Mouse (Mus musculus) intestine, postnatal 0 days (tissue): ENCODE measurements around the gene Ubap1. TPM values are rescaled to one million over a fixed set of nuclear protein-coding genes. Genes with fewer than 3 reads are reported as not detected.

ENCODE experiments used
- ATAC-seq: fragments of 200-750 bp; cut with Nextera tagmentation; 2 replicates; pipeline ENCODE4 v1.8.0; 2017; ENCODE audit warnings: mild to moderate bottlenecking, moderate TSS enrichment, moderate library complexity
- H3K27ac ChIP-seq: fragments of 300-500 bp; sonication (generic); 2 replicates; pipeline ENCODE4 v1.5.1; 2014; ENCODE audit warnings: mild to moderate bottlenecking, low read depth, low read length, moderate library complexity
- H3K27me3 ChIP-seq: fragments of 300-500 bp; sonication (generic); replicated peaks from 2 replicates; pipeline ENCODE4 v1.6.1; 2014; ENCODE audit warnings: low read length, mixed read lengths; ENCODE audit not compliant: control insufficient read depth, insufficient read depth
- H3K36me3 ChIP-seq: fragments of 300-500 bp; sonication (generic); 2 replicates; pipeline ENCODE4 v1.6.1; 2014; ENCODE audit warnings: mild to moderate bottlenecking, moderate library complexity; ENCODE audit not compliant: control insufficient read depth, insufficient read depth
- H3K4me1 ChIP-seq: fragments of 300-500 bp; sonication (generic); replicated peaks from 2 replicates; pipeline ENCODE4 v1.6.1; 2014; ENCODE audit warnings: antibody characterized with exemption, low read length, mixed read lengths; ENCODE audit not compliant: control insufficient read depth, insufficient read depth
- H3K4me2 ChIP-seq: fragments of 300-500 bp; sonication (generic); replicated peaks from 2 replicates; pipeline ENCODE4 v1.6.1; 2014; ENCODE audit warnings: low read depth, mild to moderate bottlenecking, moderate library complexity
- H3K4me3 ChIP-seq: fragments of 300-500 bp; sonication (generic); 2 replicates; pipeline ENCODE4 v1.5.1; 2014; ENCODE audit warnings: low read depth, low read length
- H3K9ac ChIP-seq: fragments of 300-500 bp; sonication (generic); 2 replicates; pipeline ENCODE4 v1.6.1; 2014; ENCODE audit warnings: mild to moderate bottlenecking, low read depth, low read length
- H3K9me3 ChIP-seq: fragments of 300-500 bp; sonication (generic); 2 replicates; pipeline ENCODE4 v1.6.1; 2016; ENCODE audit warnings: mixed run types; ENCODE audit not compliant: control insufficient read depth
- CTCF ChIP-seq: sonication (generic); IDR thresholded peaks from 2 replicates; pipeline ENCODE4 v1.5.1; 2016; ENCODE audit warnings: low read depth, mild to moderate bottlenecking, control low read depth, antibody characterized with exemption, moderate library complexity
- WGBS: fragments of 180-500 bp; shearing (Covaris S2); extraction: QIAGEN DNeasy Blood & Tissue Kit; methylation state at CpG from one replicate; pipeline ENCODE4 v1.1.7; 2014; 5-methylcytosine and 5-hydroxymethylcytosine counted together
- polyA plus RNA-seq: library from polyadenylated mRNA; unstranded; fragments of >200 nt; fragmentation: Nextera tagmentation; extraction: Ambion mirVana; gene quantifications from 2 replicates; pipeline ENCODE4 v1.2.1, GENCODE M21; 2015

The Ubap1 gene
- polyA plus RNA-seq, 1 experiment from 2014 or later = 36.3 TPM

DNA sequence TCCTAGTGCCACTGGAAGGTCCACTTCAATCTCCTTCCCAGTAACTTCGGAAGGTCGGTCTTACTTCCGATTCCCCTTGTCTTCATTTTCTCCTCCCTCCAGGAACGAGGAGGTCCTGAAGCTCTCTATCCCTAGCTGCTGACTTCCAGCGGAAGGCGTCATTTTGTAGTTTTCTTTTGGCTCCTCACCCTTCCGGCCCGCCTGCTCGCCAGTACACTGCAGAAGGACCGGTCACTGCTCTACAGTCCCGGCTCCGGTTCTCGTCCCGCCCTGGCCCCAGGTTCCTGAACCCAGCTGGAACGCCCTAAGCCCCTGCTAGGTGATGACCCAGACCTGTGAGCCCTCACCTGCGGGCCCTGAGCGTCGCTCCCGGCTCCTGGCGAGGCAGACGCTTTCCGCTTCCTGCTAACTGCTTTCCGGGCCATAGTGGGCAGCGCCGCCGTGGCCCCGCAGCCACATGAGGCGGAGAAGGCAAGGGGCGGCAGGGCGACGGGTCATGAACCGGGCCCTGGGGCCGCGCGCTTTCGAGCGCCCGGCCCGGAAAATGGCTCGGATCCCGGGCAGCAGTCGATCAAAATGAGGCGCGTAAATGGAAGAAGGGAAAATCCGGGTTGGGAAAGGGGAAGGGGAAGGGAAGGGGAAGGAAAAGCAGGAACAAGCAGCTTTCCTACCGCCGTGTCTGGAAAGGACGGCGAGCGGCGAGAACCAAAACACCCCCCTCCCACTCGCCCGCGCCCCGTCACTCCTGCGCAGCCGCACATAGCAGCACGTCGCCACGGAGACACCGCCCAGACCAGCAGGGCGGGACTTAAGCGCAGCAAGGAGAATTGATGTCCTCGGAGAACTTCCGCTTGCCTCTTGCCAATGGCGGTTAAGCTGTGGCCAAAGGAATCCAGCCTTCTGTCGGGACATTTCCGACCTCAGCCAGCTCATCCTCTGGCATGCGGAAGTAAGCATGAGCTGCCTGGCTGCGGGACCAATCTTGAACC, 34.4 kb upstream of the Ubap1 start, which contains the start of gene Dcaf12:
Gene Dcaf12 (minus strand): TSS at position 749 of the 989 bp plus-strand sequence.
- under 1% methylated on average over 70 of the region's 70 CpGs for WGBS
- ATAC-seq = peak; percentile 93

DNA sequence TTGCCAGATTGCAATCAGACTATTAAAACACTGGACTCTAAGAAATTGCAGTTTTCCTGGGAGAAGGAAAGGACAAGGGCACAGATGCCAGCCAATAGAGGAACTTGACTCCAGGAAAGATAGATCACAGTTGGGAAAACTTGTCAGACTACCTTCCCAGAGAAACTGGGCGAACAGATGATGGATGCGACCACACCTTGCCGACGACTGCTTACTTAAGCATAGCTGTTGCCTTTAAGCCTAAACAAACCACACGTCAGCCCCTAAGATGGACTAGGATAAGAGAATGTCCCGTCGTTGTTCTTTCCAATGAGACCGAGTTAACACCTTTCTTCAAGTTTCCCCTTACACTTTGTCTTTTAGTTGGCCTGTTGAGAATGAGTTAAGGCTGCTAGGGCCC, 33.6 kb upstream of the Ubap1 start:
- peak overlapping the region; percentile 31; the same call in 1 of the 2 replicates for H3K9ac ChIP-seq
- 16% methylated on average over 8 of the region's 8 CpGs for WGBS
- no peak for TF ChIP-seq CTCF
- no peaks in the 10 kb centered on the region for H3K27me3 ChIP-seq
- peak overlapping the region; percentile 100 for H3K27ac ChIP-seq
- no peaks in the 10 kb centered on the region for H3K9me3 ChIP-seq
- no peaks in the 10 kb centered on the region for H3K4me1 ChIP-seq
- peak overlapping the region; percentile 98 for H3K4me3 ChIP-seq
- H3K36me3 ChIP-seq = peaks cover 15% of the 10 kb centered on the region
- peak overlapping the region; percentile 71 for H3K4me2 ChIP-seq
- ATAC-seq = peak; percentile 16; the same call in 1 of the 2 replicates

More for the DNA sequence above, 34.4 kb upstream of the Ubap1 start, which contains the start of gene Dcaf12:
- peaks cover 20% of the 10 kb centered on the region for H3K36me3 ChIP-seq
- 0 out of 2 replicates have a peak, but pooled peaks have one; percentile 3 for TF ChIP-seq CTCF
- peak within 1 kb of the TSS; percentile 97 for H3K9ac ChIP-seq
- H3K4me1 ChIP-seq = no peaks in the 10 kb centered on the region
- H3K27ac ChIP-seq = peak within 1 kb of the TSS; percentile 100
- no peaks in the 10 kb centered on the region for H3K27me3 ChIP-seq
- H3K4me2 ChIP-seq = peak within 1 kb of the TSS; percentile 71
- no peaks in the 10 kb centered on the region for H3K9me3 ChIP-seq
- H3K4me3 ChIP-seq = peak within 1 kb of the TSS; percentile 98

DNA sequence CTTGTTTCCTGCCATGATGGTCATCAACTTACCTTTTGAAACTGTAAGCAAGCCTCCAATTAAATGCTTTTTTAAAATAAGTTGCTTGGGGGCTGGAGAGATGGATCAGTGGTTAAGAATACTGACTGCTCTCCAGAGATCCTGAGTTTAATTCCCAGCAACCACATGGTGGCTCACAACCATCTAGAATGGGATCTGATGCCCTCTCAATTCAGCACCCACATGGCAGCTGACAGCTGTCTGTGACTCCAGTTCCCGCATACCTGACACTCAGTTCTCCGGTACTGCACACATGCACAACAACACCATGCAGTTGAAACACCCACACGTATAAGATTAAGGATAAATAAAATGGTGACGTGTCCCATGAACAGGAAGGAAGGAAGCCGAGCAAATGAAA, 30.5 kb upstream of the Ubap1 start:
- peak; percentile 41 for TF ChIP-seq CTCF
- Histone ChIP-seq H3K9ac (no peak overlapping the region; the same call in 1 of the 2 replicates), H3K27me3 (no peaks in the 10 kb centered on the region), H3K4me3 (no peak overlapping the region), H3K4me2 (no peak overlapping the region), H3K4me1 (no peaks in the 10 kb centered on the region), H3K36me3 (no peaks in the 10 kb centered on the region), H3K9me3 (no peaks in the 10 kb centered on the region), H3K27ac (no peak overlapping the region)
- no peak for ATAC-seq
- WGBS = 54% methylated on average over 5 of the region's 5 CpGs

DNA sequence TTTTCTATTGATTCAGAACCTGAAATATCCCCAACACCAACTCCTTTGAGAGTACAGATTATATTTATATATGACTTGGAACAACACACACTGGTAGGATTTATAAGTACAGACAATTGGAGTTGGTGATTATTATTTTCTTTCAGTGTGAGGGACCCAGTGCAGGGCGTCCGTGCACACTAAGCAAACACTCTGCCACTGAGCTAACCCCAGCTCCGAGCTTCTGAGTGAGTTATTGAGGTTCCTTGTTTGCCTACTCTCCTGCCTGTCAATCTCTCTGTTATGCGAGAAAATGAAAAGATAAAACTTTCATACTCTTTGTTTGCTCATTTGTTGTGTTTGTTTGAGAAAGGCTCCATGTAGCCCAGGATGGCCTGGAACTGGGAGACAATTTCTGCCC, 27.8 kb upstream of the Ubap1 start:
- no peak overlapping the region for H3K4me2 ChIP-seq
- ATAC-seq = no peak
- H3K27ac ChIP-seq = no peak overlapping the region
- TF ChIP-seq CTCF = no peak
- 40% methylated on average over 4 of the region's 4 CpGs for whole genome bisulfite sequencing
- no peak overlapping the region for H3K4me3 ChIP-seq
- no peaks in the 10 kb centered on the region for H3K9me3 ChIP-seq
- no peaks in the 10 kb centered on the region for H3K36me3 ChIP-seq
- no peak overlapping the region for H3K9ac ChIP-seq
- H3K4me1 ChIP-seq = no peaks in the 10 kb centered on the region
- H3K27me3 ChIP-seq = no peaks in the 10 kb centered on the region

DNA sequence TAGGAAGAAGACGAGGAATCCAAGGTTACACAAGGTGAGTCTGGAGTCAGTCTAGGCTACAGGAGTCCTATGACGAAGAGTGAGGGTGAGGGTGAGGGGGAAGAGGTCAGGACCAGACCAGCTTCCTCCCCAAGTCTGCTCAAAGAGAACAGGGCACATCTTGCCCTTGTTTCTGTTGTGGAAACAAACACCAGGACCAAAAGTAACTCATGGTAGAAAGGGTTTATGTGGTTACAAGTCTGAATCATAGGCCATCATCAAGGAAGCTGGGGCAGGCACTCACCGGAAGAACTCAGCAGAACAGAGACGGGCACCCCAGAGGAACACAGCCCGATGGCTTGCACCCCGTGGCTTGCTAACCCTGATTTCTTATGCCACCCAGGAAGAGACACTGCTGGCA, 21.9 kb upstream of the Ubap1 start:
- no peak for ATAC-seq

DNA sequence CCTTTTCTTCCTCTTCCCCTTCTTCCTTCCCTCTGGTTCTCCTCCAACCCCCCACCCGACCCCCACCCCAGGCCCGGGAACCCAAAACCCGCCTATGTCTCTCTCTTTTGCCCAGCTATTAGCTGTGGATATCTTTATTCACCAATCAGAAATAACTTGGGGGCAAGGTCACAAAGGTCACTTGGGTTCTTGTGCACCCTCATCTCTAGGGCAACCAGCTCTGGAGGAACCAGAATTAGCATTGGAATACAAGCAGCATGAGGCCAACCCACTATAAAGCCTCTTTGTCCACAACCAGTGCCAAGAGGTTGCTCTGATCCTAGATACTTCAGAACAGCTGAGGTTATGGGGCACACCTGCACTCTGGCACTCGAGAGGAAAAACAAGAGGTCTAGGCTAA, 19.3 kb upstream of the Ubap1 start:
- Histone ChIP-seq H3K27me3 (no peaks in the 10 kb centered on the region), H3K4me2 (no peak overlapping the region), H3K4me3 (no peak overlapping the region), H3K36me3 (no peaks in the 10 kb centered on the region), H3K9ac (no peak overlapping the region), H3K4me1 (0 out of 2 replicates have a peak, but pooled peaks cover 5% of the 10 kb centered on the region), H3K9me3 (no peaks in the 10 kb centered on the region), H3K27ac (no peak overlapping the region)
- WGBS = 68% methylated on average over 4 of the region's 4 CpGs
- ATAC-seq = no peak
- TF ChIP-seq CTCF = no peak

More for the DNA sequence above, 21.9 kb upstream of the Ubap1 start:
- Histone ChIP-seq H3K4me1 (0 out of 2 replicates have a peak, but pooled peaks cover 5% of the 10 kb centered on the region), H3K9me3 (no peaks in the 10 kb centered on the region), H3K27ac (no peak overlapping the region), H3K9ac (no peak overlapping the region), H3K4me2 (no peak overlapping the region), H3K36me3 (no peaks in the 10 kb centered on the region), H3K4me3 (no peak overlapping the region), H3K27me3 (no peaks in the 10 kb centered on the region)
- TF ChIP-seq CTCF = no peak
- WGBS = 90% methylated on average over 6 of the region's 6 CpGs
